Mouse (Mus musculus) skeletal muscle tissue, adult 2 months (tissue): Measurements from ENCODE around the gene Tcaim.
A peak's percentile ranks its signal among the peaks of the same experiment; 100 is the strongest.
"Not testable (repeated sequence)": the region's sequence is repeated elsewhere in the genome, so short reads cannot be mapped to it uniquely, and the experiment has no call there.

Experiments used
- DNase-seq: peaks from one replicate; pipeline ENCODE4 v3.0.0-alpha.2; 2012; ENCODE audit warnings: low read depth, low spot score

Tcaim gene

DNA sequence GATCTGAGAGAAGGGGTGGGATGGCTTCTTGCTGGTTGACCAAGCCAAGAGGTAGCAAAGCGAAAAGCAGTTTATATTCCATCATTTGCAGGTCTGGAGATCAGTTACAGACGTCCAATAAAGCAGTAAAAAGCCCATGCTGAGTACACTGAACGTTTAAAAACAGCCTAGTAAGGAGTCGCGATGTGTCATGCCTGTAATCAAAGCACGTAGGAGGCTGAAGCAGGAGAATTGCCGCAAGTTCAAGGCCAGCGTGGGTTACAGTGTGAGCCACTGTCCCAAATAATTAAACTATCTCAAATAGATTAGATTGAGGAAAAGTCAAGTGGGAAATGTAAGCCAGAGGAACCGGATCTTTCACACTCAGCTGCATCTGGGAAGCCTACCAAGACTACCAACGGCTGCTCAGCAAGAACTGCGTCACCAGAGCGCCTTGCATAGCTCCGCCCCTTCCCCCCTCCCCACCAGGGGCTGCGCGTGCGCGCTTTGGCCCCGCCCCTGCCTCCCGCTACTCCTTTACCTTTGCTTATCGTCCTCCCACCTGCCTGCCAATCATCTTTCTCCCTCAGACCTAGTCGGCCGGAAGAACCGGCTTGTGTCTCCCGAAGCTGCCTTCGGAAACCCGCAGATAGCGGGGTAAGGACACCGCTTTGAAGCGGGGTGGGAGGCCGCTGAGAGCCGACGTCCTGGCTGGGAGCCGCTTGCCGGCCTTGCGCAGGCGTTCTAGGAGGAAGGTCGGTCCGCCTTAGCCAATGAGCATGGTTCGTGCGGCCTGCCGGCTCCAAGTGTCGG is at the start of gene Tcaim:
Gene Tcaim (plus strand): TSS at position 487 of the 792 bp plus-strand sequence.
- peak; percentile 93 for DNase-seq

GRCm38 (mm10) chr9:122757614-122758013 is 47.7 kb upstream of the Tcaim start:
- DNase-seq = no peak

GRCm38 (mm10) chr9:122760111-122760510 is 45.2 kb upstream of the Tcaim start:
- DNase-seq = no peak

GRCm38 (mm10) chr9:122785231-122785630 is 20.1 kb upstream of the Tcaim start:
- DNase-seq = no peak

- DNase-seq = no peak
Measured at GRCm38 (mm10) chr9:122786534-122786933, 18.8 kb upstream of the Tcaim start.

DNA sequence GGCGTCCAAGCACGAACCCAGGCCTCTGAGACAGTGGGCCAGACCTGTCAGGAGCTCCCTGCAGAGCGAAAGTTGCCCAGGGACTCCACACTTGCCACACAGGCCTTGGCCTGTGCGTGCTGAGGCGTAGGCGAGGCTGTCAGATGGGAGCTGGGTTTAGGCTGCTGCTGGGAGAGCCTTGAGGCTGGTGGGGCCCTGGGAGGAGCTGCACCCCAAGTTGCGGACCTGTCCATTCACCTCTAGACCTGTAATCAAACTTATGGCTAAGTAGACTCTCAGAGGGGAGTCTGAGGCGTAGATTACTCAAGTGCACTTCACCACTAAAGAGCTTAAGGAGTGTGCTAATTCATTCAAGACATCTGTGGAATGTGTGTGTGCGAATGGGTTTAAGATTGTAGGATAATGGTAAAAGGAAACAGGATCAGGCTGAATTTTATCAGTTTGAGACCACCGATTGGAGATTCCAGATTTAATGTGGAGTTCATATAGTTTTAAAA is 554 bp downstream of the Tcaim start:
- DNase-seq = no peak

DNA sequence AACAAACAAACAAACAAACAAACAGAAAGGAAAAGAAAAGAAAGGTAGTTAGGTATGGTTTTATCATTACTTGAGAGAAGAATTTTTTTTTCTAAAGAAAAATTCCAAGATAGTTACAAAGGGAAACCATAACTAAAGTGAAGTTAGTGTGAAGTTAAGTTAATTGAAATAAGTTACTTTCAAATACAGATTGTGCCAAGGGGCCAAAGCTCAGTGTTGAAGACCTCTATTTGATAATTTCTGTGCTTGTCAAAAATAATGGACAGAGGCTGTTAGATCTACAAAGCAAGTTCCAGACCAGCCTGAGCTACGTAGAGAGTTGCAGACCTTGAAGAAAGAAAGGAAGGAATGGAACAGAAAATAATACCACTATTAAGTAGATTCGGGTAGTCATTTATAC is 1.8 kb downstream of the Tcaim start:
- no peak for DNase-seq

DNA sequence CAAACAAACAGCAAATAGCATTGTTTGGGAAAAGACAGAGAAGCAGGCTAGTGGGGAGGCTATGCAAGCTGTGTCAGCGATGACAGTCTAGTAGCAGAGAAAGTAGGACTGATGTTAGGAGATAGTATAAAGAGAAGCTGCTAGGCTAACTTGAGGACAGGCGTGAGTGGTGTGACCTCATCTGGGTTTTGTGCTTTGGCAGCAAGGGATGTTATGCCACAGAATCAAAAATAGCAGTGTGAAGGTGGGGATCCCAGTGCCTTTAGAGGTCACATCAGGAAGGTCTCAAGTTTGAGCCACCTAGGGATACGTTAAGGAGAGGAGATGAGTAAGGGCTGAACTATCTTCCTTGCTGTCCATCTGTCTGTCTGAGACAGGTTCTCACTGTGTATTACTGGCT is 4.9 kb downstream of the Tcaim start:
- DNase-seq = peak; percentile 68

DNA sequence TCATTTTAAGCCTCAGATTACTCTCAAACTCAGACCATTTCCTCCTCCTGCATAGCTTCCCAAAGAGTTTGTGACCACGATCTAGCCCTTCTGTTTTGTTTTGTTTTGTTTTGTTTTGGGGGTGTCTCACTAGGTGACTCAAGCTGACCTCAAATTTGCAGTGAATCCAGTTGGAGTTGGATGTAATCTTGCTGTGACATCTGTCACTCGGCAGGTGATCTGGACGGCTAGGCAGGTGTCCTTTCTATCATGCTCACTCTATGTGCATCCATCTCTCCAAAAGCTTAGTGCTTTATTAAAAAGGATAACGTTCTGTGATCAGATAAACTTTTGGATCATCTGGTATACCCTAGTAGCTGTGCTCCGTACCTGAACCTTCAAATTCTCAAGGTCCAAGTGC is 7.0 kb downstream of the Tcaim start:
- DNase-seq = no peak

GRCm38 (mm10) chr9:122814775-122815174 is 9.4 kb downstream of the Tcaim start:
- no peak for DNase-seq

DNA sequence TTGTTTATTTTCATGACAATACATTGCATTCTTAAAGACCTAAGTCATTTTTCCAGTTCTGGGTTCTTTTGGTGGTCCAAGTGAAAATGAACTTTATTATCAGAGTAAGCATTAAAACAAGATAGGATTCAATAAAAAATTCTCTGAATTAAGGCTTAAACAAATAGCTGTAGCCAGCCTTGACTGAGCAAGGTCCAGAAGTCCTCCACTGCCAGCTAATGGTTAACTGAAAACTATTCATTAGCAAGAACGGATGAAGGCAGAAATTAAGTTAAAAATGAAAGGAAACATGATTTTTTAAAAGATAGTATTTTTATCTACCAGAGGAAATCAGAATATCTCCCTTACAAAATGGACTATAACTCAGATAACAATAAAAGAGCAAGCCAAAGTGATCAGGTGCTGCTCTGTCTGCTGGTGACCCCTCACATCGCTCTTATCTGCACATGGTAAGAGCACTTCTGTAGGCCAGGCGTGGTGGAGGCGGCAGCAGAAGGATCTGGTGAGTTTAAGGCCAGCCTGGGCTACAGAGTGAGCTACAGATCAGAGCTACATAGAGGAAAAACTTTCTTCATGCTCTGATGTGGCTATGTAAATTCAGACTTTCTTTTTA is 10.0 kb downstream of the Tcaim start:
- no peak for DNase-seq

DNA sequence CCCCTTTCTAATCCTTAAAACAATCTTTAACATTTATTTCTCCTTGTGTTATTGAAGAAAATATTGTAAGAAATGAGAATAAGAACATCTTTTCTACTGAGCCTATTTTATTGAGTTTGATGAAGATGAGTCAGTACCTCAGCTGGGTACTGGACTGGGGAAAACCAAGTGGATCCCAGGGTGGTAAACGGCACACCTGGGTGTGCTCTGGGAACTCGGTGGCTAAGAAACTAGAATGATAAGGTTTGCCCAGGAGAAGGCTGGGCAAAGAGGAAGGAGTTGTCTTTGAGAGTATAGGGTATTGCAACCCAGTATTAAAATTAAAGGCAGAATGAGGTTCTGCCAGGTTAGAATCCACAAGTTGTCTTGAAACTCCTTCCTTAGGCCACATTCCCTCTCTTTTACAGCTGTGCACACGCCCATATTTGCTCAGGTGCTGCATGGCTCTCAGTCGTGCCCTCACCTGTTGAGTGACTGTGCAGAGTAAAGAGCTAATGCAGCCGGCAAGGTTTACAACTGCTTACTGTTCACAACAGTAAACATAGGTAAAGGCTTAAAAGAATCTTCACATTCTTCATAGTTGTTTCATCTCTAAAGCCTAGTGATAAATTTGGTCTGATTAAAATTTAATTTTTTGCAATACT is 18.2 kb downstream of the Tcaim start:
- DNase-seq = no peak

GRCm38 (mm10) chr9:122826743-122827142 is 21.4 kb downstream of the Tcaim start:
- no peak for DNase-seq

DNA sequence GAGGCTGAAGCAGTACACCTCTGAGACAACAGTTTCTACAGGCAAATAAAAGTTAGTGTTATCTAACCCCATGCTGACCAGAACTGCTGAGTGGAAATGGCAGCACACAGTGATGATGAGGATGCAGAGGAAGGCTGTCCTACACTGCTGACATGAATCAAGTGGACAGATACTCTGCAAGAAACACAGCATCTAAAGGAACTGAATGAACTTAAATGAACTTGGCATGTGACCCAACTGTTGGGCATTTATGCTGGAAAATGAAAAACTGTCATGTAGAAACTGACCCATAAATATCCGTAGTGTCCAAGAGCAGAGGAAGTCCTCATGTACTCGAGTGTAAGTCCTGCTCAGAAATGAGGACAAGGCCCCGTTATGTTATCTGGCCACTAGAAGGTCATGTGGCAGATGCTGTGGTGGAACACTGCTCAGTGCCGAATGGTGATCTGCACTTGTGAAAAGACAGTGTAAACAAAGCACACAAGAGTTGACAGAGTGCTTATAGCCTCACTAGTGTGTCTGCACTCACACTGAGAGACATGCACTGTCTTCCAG is 24.6 kb downstream of the Tcaim start:
- no peak for DNase-seq

DNA sequence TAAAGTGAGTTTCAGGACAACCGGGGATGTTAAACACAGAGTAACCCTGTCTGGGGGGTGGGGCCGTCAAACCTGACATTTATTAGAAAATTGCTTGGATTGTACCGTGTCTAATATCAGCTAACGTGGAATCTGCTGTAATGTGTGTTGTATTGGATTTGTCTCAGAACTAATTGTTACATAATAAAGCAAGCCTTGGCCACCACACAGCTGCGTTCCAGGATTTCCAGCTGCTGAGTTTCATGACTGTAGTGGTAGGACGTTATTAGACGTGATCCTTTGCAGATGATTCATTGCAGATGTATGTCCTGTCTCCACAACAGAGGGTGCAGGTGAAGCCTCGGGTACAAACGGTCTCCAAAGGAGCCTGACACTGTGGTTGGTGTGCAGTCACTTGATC is 30.8 kb downstream of the Tcaim start:
- no peak for DNase-seq

GRCm38 (mm10) chr9:122836790-122837189 is 31.5 kb downstream of the Tcaim start:
- DNase-seq = no peak

DNA sequence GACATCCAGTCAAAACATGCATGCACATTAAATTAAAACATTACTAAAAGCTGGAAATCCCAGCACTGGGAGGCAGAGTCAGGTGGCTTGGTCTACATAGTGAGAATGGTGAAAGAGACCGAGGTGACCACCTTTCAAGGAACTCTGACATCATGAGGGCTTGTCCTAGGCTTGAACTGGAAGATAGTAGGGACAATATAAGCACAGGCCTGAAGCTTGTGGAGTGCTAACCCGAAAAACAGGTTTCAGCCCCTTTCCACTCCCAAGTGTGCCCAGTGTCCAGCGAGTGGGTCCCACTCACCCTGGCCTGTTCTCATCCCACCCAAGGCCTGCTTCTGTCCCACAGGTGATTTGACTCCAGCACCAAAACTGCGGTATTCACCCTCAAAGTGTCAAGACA is 31.9 kb downstream of the Tcaim start:
- DNase-seq = no peak

DNA sequence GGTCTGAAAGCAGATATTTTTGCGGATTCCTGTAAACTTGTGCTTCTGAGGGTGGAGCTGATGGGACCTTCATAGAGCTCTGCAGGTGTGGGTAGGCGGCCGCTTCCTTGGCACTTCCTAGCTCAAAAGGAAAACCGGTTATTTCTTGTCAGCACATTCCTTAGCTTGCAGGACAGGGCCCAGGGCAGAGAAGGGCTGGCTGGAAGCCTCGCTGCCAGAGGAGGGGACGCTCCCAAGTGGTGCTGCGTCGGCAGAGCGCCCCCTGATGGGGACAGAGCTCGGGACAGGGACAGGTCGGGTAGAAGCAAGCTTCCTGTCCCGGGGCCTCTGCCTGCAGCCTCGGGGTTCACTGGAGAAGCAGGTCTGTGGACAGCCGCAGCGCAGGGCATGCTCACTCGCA is 32.3 kb downstream of the Tcaim start:
- DNase-seq = no peak

DNA sequence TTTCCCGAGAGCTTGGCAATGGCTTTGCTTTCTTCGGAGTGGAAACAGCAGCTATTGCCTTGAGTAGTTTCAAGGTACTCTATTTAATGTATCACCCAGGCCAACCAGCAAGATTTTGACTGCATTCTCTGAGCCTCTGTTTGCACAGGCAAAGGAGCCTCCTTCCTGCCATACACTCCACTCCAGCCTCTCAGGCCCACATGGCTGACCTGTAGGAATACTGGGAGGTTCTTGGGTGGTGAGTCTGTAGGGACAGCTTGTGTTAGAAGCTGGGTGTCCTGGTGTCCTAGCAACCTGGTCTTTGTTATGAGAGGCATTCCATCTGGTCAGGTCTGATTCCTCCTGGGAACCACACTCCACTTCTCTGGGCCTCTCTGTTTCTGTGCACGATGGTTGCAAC is 38.4 kb downstream of the Tcaim start, which contains the start of gene Gm35549:
Gene Gm35549 (minus strand): TSS at position 276 of the 400 bp plus-strand sequence.
- DNase-seq = no peak

- no peak for DNase-seq
Measured at GRCm38 (mm10) chr9:122845621-122846020, 40.3 kb downstream of the Tcaim start.

DNA sequence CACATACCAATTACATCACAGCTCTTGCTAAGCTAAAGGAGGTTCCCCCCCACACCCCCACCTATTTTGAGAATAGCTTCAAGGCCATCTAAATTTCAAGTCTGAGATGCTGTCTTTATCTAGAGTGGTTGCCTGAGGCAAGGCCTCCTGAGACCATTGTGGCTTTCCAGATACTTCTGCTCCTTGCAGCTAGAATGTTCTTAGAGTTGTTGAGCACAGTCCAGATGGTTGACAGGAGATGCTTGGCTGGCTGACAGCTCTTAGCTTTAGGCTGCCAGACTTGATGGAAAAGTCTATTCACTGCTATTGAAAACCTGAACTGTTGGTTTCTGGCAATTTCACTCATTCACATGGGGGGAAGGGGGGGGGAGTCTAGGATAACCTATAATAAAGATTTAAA is 40.8 kb downstream of the Tcaim start:
- DNase-seq = no peak

GRCm38 (mm10) chr9:122847811-122848311 is 42.5 kb downstream of the Tcaim start:
- DNase-seq = not testable (repeated sequence)
